Mouse (Mus musculus) heart, adult 18-20 months (tissue): ENCODE measurements around the gene Ccdc71. TPM values are rescaled to one million over a fixed set of nuclear protein-coding genes. Genes with fewer than 3 reads are reported as not detected.

Experiments used
- DNase-seq, 2 experiments: peaks; one replicate each; pipeline ENCODE4 v3.0.0; 2021 to 2022; ENCODE audit warnings: mixed read lengths in 1 of 2
- total RNA-seq, 2 experiments: library from RNA; stranded (reverse); gene quantifications; 2 replicates each; pipeline ENCODE4 v1.2.3; 2021

Ccdc71 gene
- total RNA-seq, 2 experiments from 2014 or later: 23.1 to 23.3 TPM

DNA sequence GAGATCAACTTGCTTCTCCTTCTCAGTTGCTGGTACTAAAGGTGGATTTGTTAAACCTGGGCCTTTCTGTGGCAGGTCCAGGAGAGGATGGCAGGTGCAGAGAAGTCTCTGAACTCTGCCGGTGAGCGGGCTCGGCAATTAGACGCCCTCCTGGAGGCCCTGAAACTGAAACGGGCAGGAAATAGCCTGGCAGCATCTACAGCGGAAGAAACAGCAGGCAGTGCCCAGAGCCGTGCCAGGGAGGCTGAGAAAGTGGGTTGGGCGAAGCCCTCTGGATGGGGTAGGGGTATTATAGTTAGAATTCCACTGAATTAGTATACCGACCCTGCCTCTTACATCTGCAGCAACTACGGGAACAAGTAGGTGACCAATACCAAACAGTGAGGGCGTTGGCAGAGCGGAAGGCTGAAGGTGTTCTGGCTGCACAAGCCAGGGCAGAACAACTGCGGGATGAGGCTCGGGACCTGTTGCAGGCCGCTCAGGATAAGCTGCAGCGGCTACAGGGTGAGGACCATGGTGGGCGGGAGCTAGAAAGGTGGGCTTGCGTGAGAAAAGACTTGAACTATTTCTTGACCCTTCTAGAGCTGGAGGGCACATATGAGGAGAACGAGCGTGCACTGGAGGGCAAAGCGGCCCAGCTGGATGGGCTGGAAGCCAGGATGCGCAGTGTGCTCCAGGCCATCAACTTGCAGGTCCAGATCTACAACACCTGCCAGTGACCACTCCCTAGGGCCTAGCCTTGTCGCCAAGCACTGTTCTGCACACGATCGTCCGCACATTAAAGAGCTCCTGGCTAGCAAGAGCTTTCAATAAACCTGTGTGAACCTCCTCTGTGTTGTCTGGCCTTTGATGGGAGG lies 29.6 kb downstream of the Ccdc71 start:
- no peak for DNase-seq

DNA sequence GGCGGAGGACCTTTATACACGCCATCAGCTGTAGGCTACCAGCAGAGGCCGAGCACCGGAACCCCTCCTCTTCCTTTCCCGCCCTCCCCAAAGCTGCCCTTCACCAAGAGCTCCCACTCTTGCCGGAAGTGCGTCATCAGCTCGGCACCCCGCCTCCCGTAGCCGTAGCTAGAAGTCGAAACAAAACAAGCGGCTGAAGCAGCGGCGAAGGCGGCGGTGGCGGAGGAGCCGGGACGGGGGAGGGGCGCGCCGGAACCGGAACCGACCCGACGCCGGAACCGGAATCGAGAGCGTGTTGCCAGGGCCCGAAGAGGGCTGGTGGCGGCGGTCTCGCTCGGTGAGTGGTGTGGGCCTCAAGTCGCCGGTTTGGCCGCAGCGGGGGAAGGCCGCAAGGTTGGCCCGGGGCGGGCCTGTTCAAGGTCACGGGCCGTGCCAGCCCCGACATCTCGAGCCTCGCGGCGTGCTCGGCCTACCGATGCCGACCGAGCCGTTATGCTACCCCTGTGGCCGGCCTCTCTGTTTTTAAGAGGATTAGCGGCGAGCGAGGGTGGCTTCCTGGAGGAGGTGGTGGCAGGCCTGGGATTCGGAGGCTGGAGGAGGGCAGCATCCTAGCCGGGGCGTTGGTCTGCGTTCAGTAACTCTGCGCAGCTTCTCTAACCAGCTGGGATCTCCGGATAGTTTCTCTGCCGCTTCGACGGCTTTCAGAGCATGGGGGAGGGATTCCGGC lies 30.4 kb downstream of the Ccdc71 start, which contains the start of gene Usp19:
Gene Usp19 (plus strand): TSS at position 44 of the 727 bp plus-strand sequence.
- DNase-seq: peak; percentile 96 to 98

DNA sequence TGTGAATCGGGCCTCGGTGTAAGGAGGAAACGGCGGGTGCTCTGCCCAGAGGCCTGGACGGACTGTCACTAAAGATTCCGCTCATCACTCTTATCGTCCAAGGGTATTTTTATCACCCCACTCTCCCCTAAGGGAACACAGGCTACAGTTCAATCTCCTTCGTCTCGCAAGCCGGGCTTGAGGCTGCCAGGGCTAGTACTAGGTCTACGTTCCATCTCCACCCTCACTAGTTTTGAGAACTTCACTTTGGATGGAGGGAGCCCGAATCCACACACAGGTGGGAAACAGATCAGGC lies 30.9 kb downstream of the Ccdc71 start:
- no peak for DNase-seq

DNA sequence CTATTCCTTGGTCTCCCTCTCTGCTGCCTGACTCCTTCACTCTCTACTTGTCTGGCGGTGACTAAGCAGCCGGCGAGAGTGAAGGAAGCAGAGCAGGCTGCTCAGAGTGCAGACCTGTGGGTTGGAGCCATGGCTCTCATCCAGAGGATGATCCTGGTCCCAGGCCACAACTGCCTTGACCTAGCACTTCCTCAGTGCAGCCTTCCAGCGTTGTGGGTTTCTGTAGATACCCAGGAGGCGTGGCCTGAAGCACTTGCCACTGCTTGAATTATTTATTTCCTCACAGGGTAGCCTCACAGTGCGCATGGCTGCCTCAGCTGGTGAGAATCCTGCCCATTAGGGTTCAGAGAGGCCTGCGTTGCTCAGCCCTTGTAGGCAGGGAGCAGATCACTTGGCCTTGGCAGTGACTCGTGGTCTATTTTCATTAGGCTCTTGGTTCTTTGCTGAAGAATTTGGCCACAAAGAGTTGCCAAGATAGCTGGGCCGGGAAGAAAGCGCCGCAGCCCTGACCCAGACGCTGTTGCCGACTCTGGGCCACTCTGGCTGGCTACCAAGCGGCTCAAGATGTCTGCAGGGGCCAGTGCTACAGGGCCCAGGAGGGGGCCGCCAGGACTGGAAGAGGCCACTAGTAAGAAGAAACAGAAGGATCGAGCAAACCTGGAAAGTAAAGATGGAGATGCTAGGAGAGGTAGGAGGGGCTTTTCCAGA lies 31.9 kb downstream of the Ccdc71 start:
- peak; percentile 36 to 57 for DNase-seq

DNA sequence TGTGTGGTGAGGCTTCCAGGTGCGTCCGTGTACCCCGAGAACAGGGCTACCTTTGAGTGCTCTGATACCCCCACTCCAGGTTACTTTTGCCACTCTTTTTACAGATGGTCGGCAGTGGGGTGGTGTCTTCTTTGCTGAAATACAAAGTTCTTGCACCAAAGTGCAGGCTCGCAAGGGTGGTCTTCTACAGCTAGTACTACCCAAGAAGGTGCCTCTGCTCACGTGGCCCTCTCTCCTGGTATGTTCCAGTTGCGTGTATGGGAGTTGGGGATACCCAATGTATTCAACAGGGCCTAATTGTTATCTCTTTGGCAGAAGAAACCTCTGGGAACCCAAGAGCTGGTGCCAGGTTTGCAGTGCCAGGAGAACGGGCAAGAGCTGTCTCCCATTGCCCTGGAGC lies 32.9 kb downstream of the Ccdc71 start:
- no peak for DNase-seq

DNA sequence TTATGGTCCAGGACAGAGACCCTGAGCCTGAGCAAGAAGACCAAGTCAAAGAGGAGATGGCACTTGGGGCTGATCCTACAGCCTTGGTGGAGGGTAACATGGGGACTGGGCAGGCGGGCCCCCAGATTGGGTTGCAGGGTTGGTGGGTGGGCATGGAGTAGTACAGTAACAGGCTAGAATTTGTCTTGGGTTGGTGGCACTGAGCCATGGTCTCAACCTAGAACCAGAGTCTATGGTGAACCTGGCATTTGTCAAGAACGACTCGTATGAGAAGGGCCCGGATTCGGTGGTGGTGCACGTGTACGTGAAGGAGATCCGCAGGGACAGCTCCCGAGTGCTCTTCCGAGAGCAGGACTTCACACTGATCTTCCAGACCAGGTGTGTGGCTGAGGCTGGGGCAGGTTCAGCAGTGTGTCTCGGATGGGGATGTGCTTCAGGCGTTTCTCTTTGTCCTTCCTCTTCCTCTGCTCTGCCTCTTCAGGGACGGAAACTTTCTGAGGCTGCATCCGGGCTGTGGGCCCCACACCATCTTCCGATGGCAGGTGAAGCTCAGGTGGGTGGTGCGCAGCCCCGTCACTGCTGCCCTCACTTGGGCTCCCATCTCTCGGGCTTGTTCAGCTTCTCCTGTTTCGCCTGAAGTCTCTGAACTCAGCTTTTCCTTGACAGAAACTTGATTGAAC lies 34.0 kb downstream of the Ccdc71 start:
- DNase-seq: no peak

DNA sequence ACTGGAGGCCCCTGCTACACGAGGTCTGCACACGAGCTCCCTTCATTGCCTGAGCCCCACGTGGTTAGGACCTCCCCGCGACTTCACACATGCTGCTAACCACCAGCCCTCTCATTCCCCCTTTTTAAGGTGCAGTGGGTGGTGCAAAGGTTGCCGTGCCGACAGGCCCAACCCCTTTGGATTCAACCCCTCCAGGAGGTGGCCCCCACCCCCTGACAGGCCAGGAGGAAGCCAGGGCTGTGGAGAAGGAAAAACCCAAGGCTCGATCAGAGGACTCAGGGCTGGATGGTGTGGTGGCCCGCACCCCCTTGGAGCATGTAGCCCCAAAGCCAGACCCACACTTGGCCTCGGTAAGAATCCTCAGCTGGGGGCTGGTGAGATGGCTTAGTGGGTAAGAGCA lies 34.6 kb downstream of the Ccdc71 start:
- no peak for DNase-seq

DNA sequence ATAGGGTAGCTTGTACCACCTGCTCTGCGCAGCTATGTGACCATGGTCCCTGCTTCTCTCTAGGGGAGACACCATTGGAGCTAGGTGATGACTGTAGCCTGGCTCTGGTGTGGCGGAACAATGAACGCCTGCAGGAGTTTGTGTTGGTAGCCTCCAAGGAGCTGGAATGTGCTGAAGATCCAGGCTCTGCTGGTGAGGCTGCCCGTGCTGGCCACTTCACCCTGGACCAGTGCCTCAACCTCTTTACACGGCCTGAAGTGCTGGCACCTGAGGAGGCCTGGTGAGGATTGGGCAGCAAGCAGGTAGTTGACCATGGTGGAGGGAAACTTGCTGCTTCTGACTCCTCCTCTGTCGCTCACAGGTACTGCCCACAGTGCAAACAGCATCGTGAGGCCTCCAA lies 38.9 kb downstream of the Ccdc71 start:
- DNase-seq: no peak

DNA sequence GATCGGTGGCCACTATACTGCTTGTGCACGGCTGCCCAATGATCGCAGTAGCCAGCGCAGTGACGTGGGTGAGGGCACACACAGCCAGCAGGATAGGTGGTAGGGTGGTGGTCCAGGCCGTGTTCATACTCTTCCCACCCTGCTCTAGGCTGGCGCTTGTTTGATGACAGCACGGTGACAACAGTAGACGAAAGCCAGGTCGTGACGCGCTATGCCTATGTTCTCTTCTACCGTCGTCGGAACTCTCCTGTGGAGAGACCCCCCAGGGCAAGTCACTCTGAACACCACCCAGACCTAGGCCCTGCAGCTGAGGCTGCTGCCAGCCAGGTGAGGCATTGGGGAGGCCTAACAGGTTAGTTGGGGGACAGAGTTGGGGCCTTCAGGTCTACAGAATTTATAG lies 39.6 kb downstream of the Ccdc71 start:
- no peak for DNase-seq

DNA sequence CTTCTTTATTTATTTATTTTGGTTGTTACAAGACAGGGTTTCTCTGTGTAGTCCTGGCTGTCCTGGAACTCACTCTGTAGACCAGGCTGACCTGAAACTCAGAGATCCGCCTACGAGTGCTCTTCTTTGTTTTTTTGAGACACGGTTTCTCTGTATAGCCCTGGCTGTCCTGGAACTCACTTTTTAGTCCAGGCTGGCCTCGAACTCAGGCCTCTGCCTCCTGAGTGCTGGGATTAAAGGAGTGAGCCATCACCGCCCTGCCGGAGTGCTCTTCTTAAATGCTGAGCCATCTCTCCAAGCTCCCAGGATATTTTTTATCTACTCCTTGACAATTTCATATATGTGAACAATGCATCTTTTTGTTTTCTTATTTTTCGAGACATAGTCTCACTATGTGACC lies 46.6 kb downstream of the Ccdc71 start:
- DNase-seq: no peak

DNA sequence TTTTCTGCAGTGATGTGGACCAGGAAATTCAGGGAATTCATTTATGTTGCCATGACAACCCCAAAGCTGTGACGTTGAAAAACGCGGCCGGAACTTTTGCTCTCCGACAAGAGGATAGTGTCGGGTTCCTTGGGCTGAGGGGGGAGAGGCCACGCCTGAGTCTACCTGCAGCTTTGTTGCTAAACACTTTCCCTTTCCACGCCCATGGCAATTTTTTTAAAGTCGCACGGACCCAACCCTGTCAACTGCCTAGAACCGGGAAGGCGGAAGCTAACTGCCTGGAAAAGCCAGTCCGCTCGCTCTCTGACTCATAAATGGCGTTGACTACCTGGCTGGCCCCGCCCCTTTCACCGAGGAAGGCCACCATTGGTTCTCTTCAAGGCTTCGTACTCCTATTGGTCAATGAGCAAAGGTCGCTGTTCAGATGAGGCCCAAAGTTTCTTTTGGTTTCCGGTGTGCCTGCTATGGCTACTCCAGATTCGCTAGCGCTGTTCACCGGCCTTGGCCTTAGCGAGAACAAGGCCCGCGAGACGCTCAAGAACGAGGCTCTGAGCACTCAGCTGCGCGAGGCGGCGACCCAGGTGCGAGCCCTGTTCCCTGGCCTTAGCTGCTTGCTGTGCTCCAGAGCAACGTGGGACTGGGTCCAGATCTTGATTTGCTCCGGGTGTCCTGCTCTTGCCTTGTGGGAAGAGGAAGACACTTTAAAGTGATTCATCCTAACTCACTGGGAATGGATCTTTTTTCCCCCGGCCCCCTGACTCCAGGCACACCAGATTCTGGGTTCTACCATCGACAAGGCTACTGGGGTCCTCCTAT lies 47.5 kb downstream of the Ccdc71 start, which contains the start of gene Qars:
Gene Qars (plus strand): TSS at position 88 of the 816 bp plus-strand sequence.
- DNase-seq: peak; percentile 96 to 97

DNA sequence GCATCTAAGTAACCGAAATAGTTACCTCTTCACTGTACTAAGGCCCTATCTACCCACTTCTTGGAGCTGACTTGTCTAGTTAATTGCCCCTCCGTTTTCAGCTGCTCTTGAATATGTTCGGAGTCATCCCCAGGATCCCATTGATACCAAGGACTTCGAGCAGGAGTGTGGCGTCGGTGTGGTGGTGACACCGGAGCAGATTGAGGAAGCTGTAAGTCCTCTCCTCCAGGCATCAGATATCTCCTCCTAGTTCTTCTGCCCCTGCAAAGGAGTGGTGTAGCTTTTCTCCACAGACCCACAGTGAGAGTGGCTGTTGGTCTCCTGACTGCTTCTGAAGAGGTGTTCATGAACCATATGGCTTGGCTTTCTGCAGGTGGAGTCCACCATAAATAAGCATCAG lies 48.4 kb downstream of the Ccdc71 start:
- DNase-seq: no peak

Other genes with a start within 250 kb of the Ccdc71 start
- gene Dag1, start 196.6 kb upstream of the Ccdc71 start, total RNA-seq: 100 to 1,000 TPM; 290 to 300 TPM
- gene Nicn1, start 170.1 kb upstream of the Ccdc71 start, total RNA-seq: 10 to 100 TPM; 22.2 to 25.6 TPM
- gene Amt, start 163.7 kb upstream of the Ccdc71 start, total RNA-seq: 1 to 10 TPM; 5.0 to 5.8 TPM
- 100 to 1,000 TPM; 229 to 232 TPM for gene Rhoa, start 154.4 kb upstream of the Ccdc71 start, total RNA-seq
- 10 to 100 TPM; 67.6 to 76.8 TPM for gene Tcta, start 154.4 kb upstream of the Ccdc71 start, total RNA-seq
- gene Gpx1, start 121.6 kb upstream of the Ccdc71 start, total RNA-seq: 100 to 1,000 TPM in 1 of 2 experiments, 10 to 100 TPM in 1; 86.8 to 111 TPM
- gene Usp4, start 112.7 kb upstream of the Ccdc71 start, total RNA-seq: 10 to 100 TPM; 74.3 to 79.6 TPM
- 1 to 10 TPM in 1 of 2 experiments, under 1 TPM in 1; 0.97 to 1.2 TPM for gene 1700102P08Rik, start 67.7 kb upstream of the Ccdc71 start, total RNA-seq
- gene Ccdc36, start 32.0 kb upstream of the Ccdc71 start, total RNA-seq: not detected
- not detected for gene BC048562, start 24.0 kb upstream of the Ccdc71 start, total RNA-seq
- 1 to 10 TPM; 4.7 to 5.5 TPM for gene Klhdc8b, start 1.1 kb downstream of the Ccdc71 start, total RNA-seq
- gene Lamb2, start 19.2 kb downstream of the Ccdc71 start, total RNA-seq: 100 to 1,000 TPM; 334 to 339 TPM
- gene Usp19, start 30.1 kb downstream of the Ccdc71 start, total RNA-seq: 10 to 100 TPM; 79.9 to 91.6 TPM
- gene Qars, start 47.2 kb downstream of the Ccdc71 start, total RNA-seq: 10 to 100 TPM; 76.4 to 90.3 TPM
- gene Qrich1, start 56.3 kb downstream of the Ccdc71 start, total RNA-seq: 10 to 100 TPM; 57.8 to 58.7 TPM
- 10 to 100 TPM; 48.3 to 49.7 TPM for gene Impdh2, start 99.8 kb downstream of the Ccdc71 start, total RNA-seq
- gene Ndufaf3, start 106.9 kb downstream of the Ccdc71 start, total RNA-seq: 10 to 100 TPM; 67.0 to 72.6 TPM
- gene Dalrd3, start 109.4 kb downstream of the Ccdc71 start, total RNA-seq: 10 to 100 TPM; 21.3 to 21.9 TPM
- 10 to 100 TPM; 10.9 to 12.6 TPM for gene Wdr6, start 118.2 kb downstream of the Ccdc71 start, total RNA-seq
- gene P4htm, start 137.1 kb downstream of the Ccdc71 start, total RNA-seq: 10 to 100 TPM; 12.6 to 14.0 TPM
- gene Arih2, start 188.9 kb downstream of the Ccdc71 start, total RNA-seq: 10 to 100 TPM; 40.6 to 42.7 TPM
- gene Slc25a20, start 201.6 kb downstream of the Ccdc71 start, total RNA-seq: 100 to 1,000 TPM; 214 to 233 TPM
- gene Prkar2a, start 228.8 kb downstream of the Ccdc71 start, total RNA-seq: 10 to 100 TPM; 76.2 to 79.9 TPM